Mouse (Mus musculus): ENCODE data around the gene Atad3a. TPM values are rescaled to one million over a fixed set of nuclear protein-coding genes. Genes with fewer than 3 reads are reported as not detected.
"Not testable (repeated sequence)": the region's sequence is repeated elsewhere in the genome, so short reads cannot be mapped to it uniquely, and the experiment has no call there.

Atad3a gene
- total RNA-seq, 1 experiment = 169 TPM

GRCm38 (mm10) chr4:155790021-155790489 lies 29.2 kb upstream of the Atad3a start, which contains the start of gene Ankrd65:
Ankrd65 (plus strand) TSS chr4:155790439.
- Histone ChIP-seq H3K4me1 (ENCODE audit: control insufficient read depth in 2 of 2, insufficient read depth in 2 of 2, low read length in 2 of 2, poor library complexity in 1 of 2) (peaks cover 3 to 4% of the 10 kb centered on the region in 2 experiments; a peak in 3 of 4 replicates), H3K4me3 (ENCODE audit: insufficient read depth in 1 of 2, low read depth in 1 of 2, low read length in 2 of 2, poor library complexity in 1 of 2, severe bottlenecking in 1 of 2) (no peak within 1 kb of the TSS), H3K36me3 (ENCODE audit: control insufficient read depth, insufficient read depth, low read length, poor library complexity, severe bottlenecking) (no peaks in the 10 kb centered on the region), H3K9ac (ENCODE audit: insufficient read depth, low read depth, low read length, poor library complexity, severe bottlenecking) (no peak within 1 kb of the TSS), H3K27ac (ENCODE audit: insufficient read depth, low read depth, low read length, poor library complexity, severe bottlenecking) (no peak within 1 kb of the TSS), H3K9me3 (ENCODE audit: control insufficient read depth, insufficient read depth, low read depth, low read length) (no peaks in the 10 kb centered on the region)
- no peak for DNase-seq (ENCODE audit: low read depth, low spot score)
- no peak for TF ChIP-seq HCFC1 (IDR thresholded peaks at IDR 0.05; ENCODE audit: borderline replicate concordance, insufficient read depth, low read length)
- TF ChIP-seq MAFK (IDR thresholded peaks at IDR 0.05; ENCODE audit: insufficient read depth, low read depth, low read length) = no peak
- no peak for TF ChIP-seq ZC3H11A (IDR thresholded peaks at IDR 0.05; ENCODE audit: borderline replicate concordance, low read depth, low read length)
- in situ Hi-C loops (cut with MboI; ENCODE audit: low sequenced_read_pairs in 2 of 2, unreplicated experiment in 2 of 2) = no loop called here

GRCm38 (mm10) chr4:155788833-155789232 lies 27.9 kb upstream of the Atad3a start:
- DNase-seq (ENCODE audit: low read depth, low spot score); H3K9ac ChIP-seq (ENCODE audit: insufficient read depth, low read depth, low read length, poor library complexity, severe bottlenecking); H3K4me3 ChIP-seq (ENCODE audit: insufficient read depth in 1 of 2, low read depth in 1 of 2, low read length in 2 of 2, poor library complexity in 1 of 2, severe bottlenecking in 1 of 2); H3K9me3 ChIP-seq (ENCODE audit: control insufficient read depth, insufficient read depth, low read depth, low read length); H3K4me1 ChIP-seq (ENCODE audit: control insufficient read depth in 2 of 2, insufficient read depth in 2 of 2, low read length in 2 of 2, poor library complexity in 1 of 2); H3K27ac ChIP-seq (ENCODE audit: insufficient read depth, low read depth, low read length, poor library complexity, severe bottlenecking); in situ Hi-C loops (cut with MboI; ENCODE audit: low sequenced_read_pairs in 2 of 2, unreplicated experiment in 2 of 2); H3K36me3 ChIP-seq (ENCODE audit: control insufficient read depth, insufficient read depth, low read length, poor library complexity, severe bottlenecking): not testable (repeated sequence)

GRCm38 (mm10) chr4:155788300-155788699 lies 27.4 kb upstream of the Atad3a start:
- no peak overlapping the region for H3K9ac ChIP-seq (ENCODE audit: insufficient read depth, low read depth, low read length, poor library complexity, severe bottlenecking)
- TF ChIP-seq CHD2 (IDR thresholded peaks at IDR 0.05; ENCODE audit: low read depth, low read length) (no peak), HCFC1 (IDR thresholded peaks at IDR 0.05; ENCODE audit: borderline replicate concordance, insufficient read depth, low read length) (no peak), ZC3H11A (IDR thresholded peaks at IDR 0.05; ENCODE audit: borderline replicate concordance, low read depth, low read length) (no peak), ZNF384 (IDR thresholded peaks at IDR 0.05; ENCODE audit: low read depth, low read length) (no peak)
- no peaks in the 10 kb centered on the region for H3K36me3 ChIP-seq (ENCODE audit: control insufficient read depth, insufficient read depth, low read length, poor library complexity, severe bottlenecking)
- no peak overlapping the region for H3K27ac ChIP-seq (ENCODE audit: insufficient read depth, low read depth, low read length, poor library complexity, severe bottlenecking)
- H3K4me3 ChIP-seq (ENCODE audit: insufficient read depth in 1 of 2, low read depth in 1 of 2, low read length in 2 of 2, poor library complexity in 1 of 2, severe bottlenecking in 1 of 2) = no peak overlapping the region
- no peak for DNase-seq (ENCODE audit: low read depth, low spot score)
- H3K9me3 ChIP-seq (ENCODE audit: control insufficient read depth, insufficient read depth, low read depth, low read length) = no peaks in the 10 kb centered on the region
- H3K4me1 ChIP-seq (ENCODE audit: control insufficient read depth in 2 of 2, insufficient read depth in 2 of 2, low read length in 2 of 2, poor library complexity in 1 of 2) = peaks cover 5 to 7% of the 10 kb centered on the region in 2 experiments; a peak in 3 of 4 replicates
- in situ Hi-C loops (cut with MboI; ENCODE audit: low sequenced_read_pairs in 2 of 2, unreplicated experiment in 2 of 2) = no loop called here

- TF ChIP-seq ZC3H11A (IDR thresholded peaks at IDR 0.05; ENCODE audit: borderline replicate concordance, low read depth, low read length) (no peak), ZNF384 (IDR thresholded peaks at IDR 0.05; ENCODE audit: low read depth, low read length) (no peak), CHD2 (IDR thresholded peaks at IDR 0.05; ENCODE audit: low read depth, low read length) (no peak), MAFK (IDR thresholded peaks at IDR 0.05; ENCODE audit: insufficient read depth, low read depth, low read length) (no peak), HCFC1 (IDR thresholded peaks at IDR 0.05; ENCODE audit: borderline replicate concordance, insufficient read depth, low read length) (no peak)
- Histone ChIP-seq H3K9ac (ENCODE audit: insufficient read depth, low read depth, low read length, poor library complexity, severe bottlenecking) (peak within 1 kb of the TSS; percentile 26; the same call in 1 of the 2 replicates), H3K36me3 (ENCODE audit: control insufficient read depth, insufficient read depth, low read length, poor library complexity, severe bottlenecking) (no peaks in the 10 kb centered on the region), H3K4me1 (ENCODE audit: control insufficient read depth in 2 of 2, insufficient read depth in 2 of 2, low read length in 2 of 2, poor library complexity in 1 of 2) (peaks cover 5 to 7% of the 10 kb centered on the region in 2 experiments; a peak in 3 of 4 replicates), H3K4me3 (ENCODE audit: insufficient read depth in 1 of 2, low read depth in 1 of 2, low read length in 2 of 2, poor library complexity in 1 of 2, severe bottlenecking in 1 of 2) (peak within 1 kb of the TSS; percentile 77 to 85; a peak in 2 of 4 replicates), H3K27ac (ENCODE audit: insufficient read depth, low read depth, low read length, poor library complexity, severe bottlenecking) (no peak within 1 kb of the TSS), H3K9me3 (ENCODE audit: control insufficient read depth, insufficient read depth, low read depth, low read length) (no peaks in the 10 kb centered on the region)
- in situ Hi-C loops (cut with MboI; ENCODE audit: low sequenced_read_pairs in 2 of 2, unreplicated experiment in 2 of 2) = no loop called here
- DNase-seq (ENCODE audit: low read depth, low spot score) = no peak
Observed at GRCm38 (mm10) chr4:155785819-155786218, 24.9 kb upstream of the Atad3a start, which contains the start of gene Tmem88b. Tmem88b (minus strand) TSS chr4:155785874.

GRCm38 (mm10) chr4:155785246-155785645 lies 24.4 kb upstream of the Atad3a start:
- Histone ChIP-seq H3K4me3 (ENCODE audit: insufficient read depth in 1 of 2, low read depth in 1 of 2, low read length in 2 of 2, poor library complexity in 1 of 2, severe bottlenecking in 1 of 2) (0 out of 4 replicates have a peak overlapping the region, but pooled peaks of 1 of the 2 experiments have one; percentile 12), H3K9ac (ENCODE audit: insufficient read depth, low read depth, low read length, poor library complexity, severe bottlenecking) (0 out of 2 replicates have a peak overlapping the region, but pooled peaks have one; percentile 26), H3K36me3 (ENCODE audit: control insufficient read depth, insufficient read depth, low read length, poor library complexity, severe bottlenecking) (no peaks in the 10 kb centered on the region), H3K27ac (ENCODE audit: insufficient read depth, low read depth, low read length, poor library complexity, severe bottlenecking) (no peak overlapping the region), H3K9me3 (ENCODE audit: control insufficient read depth, insufficient read depth, low read depth, low read length) (no peaks in the 10 kb centered on the region), H3K4me1 (ENCODE audit: control insufficient read depth in 2 of 2, insufficient read depth in 2 of 2, low read length in 2 of 2, poor library complexity in 1 of 2) (peaks cover 5 to 7% of the 10 kb centered on the region in 2 experiments; a peak in 3 of 4 replicates)
- DNase-seq (ENCODE audit: low read depth, low spot score) = no peak
- in situ Hi-C loops (cut with MboI; ENCODE audit: low sequenced_read_pairs in 2 of 2, unreplicated experiment in 2 of 2) = no loop called here
- no peak for TF ChIP-seq MAFK (IDR thresholded peaks at IDR 0.05; ENCODE audit: insufficient read depth, low read depth, low read length)
- no peak for TF ChIP-seq CHD2 (IDR thresholded peaks at IDR 0.05; ENCODE audit: low read depth, low read length)
- no peak for TF ChIP-seq ZC3H11A (IDR thresholded peaks at IDR 0.05; ENCODE audit: borderline replicate concordance, low read depth, low read length)
- no peak for TF ChIP-seq HCFC1 (IDR thresholded peaks at IDR 0.05; ENCODE audit: borderline replicate concordance, insufficient read depth, low read length)
- TF ChIP-seq ZNF384 (IDR thresholded peaks at IDR 0.05; ENCODE audit: low read depth, low read length) = no peak
